In the genomic region with DNA sequence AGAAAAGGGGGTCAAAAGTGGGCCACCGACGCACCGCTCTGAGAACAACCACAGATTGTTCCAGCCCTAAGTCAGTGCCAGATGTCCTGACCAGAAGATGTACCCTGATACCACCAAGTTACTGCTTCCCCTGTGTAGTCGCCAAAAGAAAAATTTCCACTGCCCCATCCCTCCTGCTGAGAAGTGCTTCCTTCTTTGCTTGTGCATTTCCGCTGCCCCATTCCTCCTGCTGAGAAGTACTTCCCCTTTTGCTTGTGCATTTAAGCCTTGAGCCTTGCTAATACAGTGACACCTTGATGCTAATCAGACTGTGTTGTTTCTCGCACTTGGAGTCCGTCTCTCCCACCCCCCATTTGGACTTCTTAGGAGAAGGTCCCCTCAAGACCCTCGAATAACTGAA, we compare ENCODE assay signal across 1 mouse cellular context. TPM values are rescaled to one million over a fixed set of nuclear protein-coding genes. Genes with fewer than 3 reads are reported as not detected.
"Had no signal": no experiment of that assay in that cellular context is flagged by ENCODE, and none has a peak within 500 bp of the region (broad histone marks: within the 10 kb centered on the region; RNA-seq: fewer than 3 reads in every experiment).

No protein-coding gene starts in this region.

RNA-seq across cellular contexts. Expression of a gene that starts 24.7 kb away (rescaled TPM):
- polyA plus RNA-seq: erythroblast, embryonic 14.5 days had no signal
